Mouse (Mus musculus) cerebellum, postnatal 36 days (tissue): ENCODE measurements around the gene Rnf166.
A peak's percentile ranks its signal among the peaks of the same experiment; 100 is the strongest.

ENCODE experiments used
- DNase-seq, 2 experiments: peaks; one replicate each; pipeline ENCODE4 v3.0.0; 2021 to 2022; ENCODE audit warnings: mixed read lengths in 2 of 2

Gene Rnf166

GRCm38 (mm10) chr8:122467816-122468215 is 8.0 kb downstream of the Rnf166 start:
- no peak for DNase-seq

GRCm38 (mm10) chr8:122464985-122465384 is 10.9 kb downstream of the Rnf166 start:
- DNase-seq, result no peak

GRCm38 (mm10) chr8:122463651-122464640 is 11.9 kb downstream of the Rnf166 start:
- DNase-seq, result no peak

GRCm38 (mm10) chr8:122462510-122462909 is 13.4 kb downstream of the Rnf166 start:
- DNase-seq, result no peak

GRCm38 (mm10) chr8:122461473-122462148 is 14.3 kb downstream of the Rnf166 start:
- DNase-seq, result no peak

GRCm38 (mm10) chr8:122460524-122461472 is 15.1 kb downstream of the Rnf166 start, which contains the start of gene Snai3:
Gene Snai3, minus strand, starts transcription at chr8:122460733.
- DNase-seq, result peak; percentile 60 to 70

- no peak for DNase-seq
Observed at GRCm38 (mm10) chr8:122459990-122460389, 15.9 kb downstream of the Rnf166 start.

- DNase-seq, result no peak
Observed at GRCm38 (mm10) chr8:122459218-122459900, 16.5 kb downstream of the Rnf166 start.

- no peak for DNase-seq
Observed at GRCm38 (mm10) chr8:122457171-122457570, 18.7 kb downstream of the Rnf166 start.

GRCm38 (mm10) chr8:122454409-122454808 is 21.5 kb downstream of the Rnf166 start:
- DNase-seq, result no peak

GRCm38 (mm10) chr8:122452154-122452553 is 23.7 kb downstream of the Rnf166 start:
- DNase-seq, result no peak

- DNase-seq, result no peak
Observed at GRCm38 (mm10) chr8:122451161-122451703, 24.6 kb downstream of the Rnf166 start.

GRCm38 (mm10) chr8:122445203-122445602 is 30.7 kb downstream of the Rnf166 start:
- DNase-seq, result no peak

- peak; percentile 66 to 71 for DNase-seq
Observed at GRCm38 (mm10) chr8:122444058-122444748, 31.7 kb downstream of the Rnf166 start.

- DNase-seq, result peak; percentile 98 to 100
Observed at GRCm38 (mm10) chr8:122443262-122444006, 32.4 kb downstream of the Rnf166 start, which contains the start of gene Mvd. Gene Mvd, minus strand, starts transcription at chr8:122443422.

GRCm38 (mm10) chr8:122442781-122443180 is 33.1 kb downstream of the Rnf166 start:
- peak in 1 of 2 experiments; percentile 20 for DNase-seq

GRCm38 (mm10) chr8:122442356-122442755 is 33.5 kb downstream of the Rnf166 start:
- no peak for DNase-seq

- DNase-seq, result no peak
Observed at GRCm38 (mm10) chr8:122441326-122441725, 34.5 kb downstream of the Rnf166 start.

GRCm38 (mm10) chr8:122439336-122439735 is 36.5 kb downstream of the Rnf166 start:
- peak; percentile 68 to 74 for DNase-seq
